In the genomic region with DNA sequence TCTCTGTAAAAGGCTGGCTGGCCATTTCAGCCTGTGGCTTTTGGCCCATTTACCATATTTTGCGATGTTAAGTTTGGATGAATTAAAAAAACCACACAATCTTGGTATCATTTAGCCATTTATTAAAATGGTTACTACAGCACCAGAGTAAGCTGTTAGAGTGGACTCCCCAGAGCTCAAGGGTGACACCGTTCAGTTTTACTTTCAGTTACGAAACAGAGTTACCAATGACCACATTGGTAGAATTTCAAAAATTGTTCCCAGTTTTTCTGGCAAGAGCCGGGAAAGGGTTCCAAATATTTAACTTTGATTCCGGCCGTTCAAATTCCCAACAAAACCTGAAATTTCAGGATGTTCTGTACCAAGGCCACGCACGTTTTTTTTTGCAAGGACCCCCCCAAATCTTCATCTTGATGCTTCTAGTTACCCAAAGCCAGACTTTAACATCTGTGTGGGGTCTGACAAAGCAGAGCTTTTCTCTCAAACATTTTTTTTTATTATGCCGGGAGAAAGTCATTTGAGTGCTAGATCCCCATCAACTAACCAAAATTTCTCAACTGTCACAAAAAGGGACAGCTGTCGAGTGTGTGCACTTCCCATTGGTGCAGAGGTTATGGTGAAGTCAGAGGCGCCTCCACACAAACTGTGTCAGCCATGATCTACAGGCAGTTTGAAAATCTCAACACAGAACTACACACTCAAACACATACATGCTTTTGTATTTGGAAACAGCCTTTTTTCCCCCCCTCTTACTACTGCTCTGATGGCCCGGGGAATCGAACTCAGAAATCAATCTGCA, we compare ENCODE assay signal across 8 mouse cellular contexts. TPM values are rescaled to one million over a fixed set of nuclear protein-coding genes. Genes with fewer than 3 reads are reported as not detected.
A peak's percentile ranks its signal among the peaks of the same experiment; 100 is the strongest.
DNase-seq lines count a peak whose midpoint lies in the region; ATAC-seq and TF ChIP-seq lines count a peak whose summit lies in the region.

No protein-coding gene starts in this region.

- peak overlapping the region; percentile 40 for H3K4me3 ChIP-seq in kidney, adult 2 months (ENCODE audit: insufficient read depth, low read depth, low read length)
- peak overlapping the region; percentile 83 for H3K4me3 ChIP-seq in hindbrain, embryonic 11.5 days (ENCODE audit: low read depth, low read length)
- peak overlapping the region; percentile 88 for H3K4me3 ChIP-seq in midbrain, embryonic 10.5 days

- H3K36me3 ChIP-seq in kidney, adult 2 months (ENCODE audit: control insufficient read depth, insufficient read depth, low read length) = peaks cover 19% of the 10 kb centered on the region
- peaks cover 28% of the 10 kb centered on the region for H3K36me3 ChIP-seq in hindbrain, embryonic 11.5 days (ENCODE audit: control insufficient read depth, insufficient read depth, low read length)
- peaks cover 70% of the 10 kb centered on the region for H3K36me3 ChIP-seq in midbrain, embryonic 10.5 days

- H3K27me3 ChIP-seq in kidney, adult 2 months (replicated peaks; ENCODE audit: control insufficient read depth, insufficient read depth, low read length) = no peaks in the 10 kb centered on the region
- no peaks in the 10 kb centered on the region for H3K27me3 ChIP-seq in hindbrain, embryonic 11.5 days (ENCODE audit: control insufficient read depth, insufficient read depth, low read length)
- peaks cover 16% of the 10 kb centered on the region for H3K27me3 ChIP-seq in midbrain, embryonic 10.5 days (ENCODE audit: low read depth, poor library complexity, severe bottlenecking)

- DNase-seq in kidney, adult 2 months = peak; percentile 36
- no peak for DNase-seq in kidney, postnatal 25 days
- DNase-seq in hindbrain, embryonic 11.5 days (ENCODE audit: low spot score) = no peak
- no peak for DNase-seq in midbrain, embryonic 10.5 days (ENCODE audit: low spot score)
- DNase-seq in frontal cortex, postnatal 25 days (ENCODE audit: low spot score in 2 of 2) = no peak
- no peak for DNase-seq in yolk sac, embryonic 10.5 days (ENCODE audit: low spot score)

- no peaks in the 10 kb centered on the region for H3K9me3 ChIP-seq in hindbrain, embryonic 11.5 days (ENCODE audit: control insufficient read depth, low read length)
- H3K9me3 ChIP-seq in midbrain, embryonic 10.5 days (replicated peaks) = no peaks in the 10 kb centered on the region

- peak overlapping the region; percentile 29; the same call in 1 of the 2 replicates for H3K27ac ChIP-seq in kidney, adult 2 months (ENCODE audit: insufficient read depth, low read depth, low read length)
- no peak overlapping the region for H3K27ac ChIP-seq in hindbrain, embryonic 11.5 days (ENCODE audit: low read depth, low read length)
- no peak overlapping the region for H3K27ac ChIP-seq in midbrain, embryonic 10.5 days (replicated peaks)

- peak overlapping the region; percentile 59 for H3K4me2 ChIP-seq in hindbrain, embryonic 11.5 days (replicated peaks; ENCODE audit: low read depth, low read length)

- peak; percentile 10 for ATAC-seq in activated CD4-positive, CD25-positive, alpha-beta regulatory T cell, adult 4 months
- no peak for ATAC-seq in hindbrain, embryonic 11.5 days (ENCODE audit: low FRiP score)
- ATAC-seq in cerebellum, adult (ENCODE audit: insufficient number of reproducible peaks, low FRiP score, low TSS enrichment) = no peak

- peaks cover 6% of the 10 kb centered on the region; the same call in 1 of the 2 replicates for H3K4me1 ChIP-seq in kidney, adult 2 months (ENCODE audit: control insufficient read depth, insufficient read depth, low read length)
- H3K4me1 ChIP-seq in hindbrain, embryonic 11.5 days (replicated peaks; ENCODE audit: control insufficient read depth, insufficient read depth, low read length) = peaks cover 6% of the 10 kb centered on the region; the same call in 1 of the 2 replicates
- peaks cover 41% of the 10 kb centered on the region for H3K4me1 ChIP-seq in midbrain, embryonic 10.5 days

- TF ChIP-seq CTCF in kidney, adult 2 months (conservative IDR thresholded peaks at IDR 0.05; ENCODE audit: insufficient read depth, insufficient read length, low read depth, low read length) = no peak

- TF ChIP-seq POLR2A in kidney, adult 2 months (IDR thresholded peaks at IDR 0.05; ENCODE audit: low read depth, low read length) = no peak

- H3K9ac ChIP-seq in hindbrain, embryonic 11.5 days (ENCODE audit: low read depth, low read length) = no peak overlapping the region

- 32% methylated on average over 13 of the region's 13 CpGs for WGBS in kidney, adult 2 months
- 83% methylated on average over 13 of the region's 13 CpGs for WGBS in hindbrain, embryonic 11.5 days
- 84% methylated on average over 13 of the region's 13 CpGs for WGBS in midbrain, embryonic 10.5 days

RNA-seq across cellular contexts. Expression of a gene that starts 2.8 kb away (rescaled TPM):
- polyA plus RNA-seq in kidney, adult 2 months (2012; rRNA removed) = 24.9 and 30.0 TPM in 2 replicates
- 10 to 100 TPM; 36.1 to 47.0 TPM for polyA plus RNA-seq in activated CD4-positive, CD25-positive, alpha-beta regulatory T cell, adult 4 months (2017; shearing (Covaris generic))
- 209 and 224 TPM in 2 replicates for polyA plus RNA-seq in hindbrain, embryonic 11.5 days (2014; fragmentation: Nextera tagmentation; extraction: Ambion mirVana)
- 151 and 164 TPM in 2 replicates for polyA plus RNA-seq in midbrain, embryonic 10.5 days (2016; fragmentation: Nextera tagmentation; extraction: Ambion mirVana)

RNA-seq across cellular contexts. Expression of a gene that starts 54.0 kb away (rescaled TPM):
- 4.2 and 8.0 TPM in 2 replicates for polyA plus RNA-seq in kidney, adult 2 months (2012; rRNA removed)
- 10 to 100 TPM; 55.8 to 63.4 TPM for polyA plus RNA-seq in activated CD4-positive, CD25-positive, alpha-beta regulatory T cell, adult 4 months (2017; shearing (Covaris generic))
- polyA plus RNA-seq in hindbrain, embryonic 11.5 days (2014; fragmentation: Nextera tagmentation; extraction: Ambion mirVana) = 133 and 149 TPM in 2 replicates
- 111 and 117 TPM in 2 replicates for polyA plus RNA-seq in midbrain, embryonic 10.5 days (2016; fragmentation: Nextera tagmentation; extraction: Ambion mirVana)
